Mouse (Mus musculus) G1E (cell line): ENCODE results near the gene Ecsit. TPM values are rescaled to one million over a fixed set of nuclear protein-coding genes. Genes with fewer than 3 reads are reported as not detected.

Source experiments
- ATAC-seq: 2 replicates; pipeline ENCODE4 v1.8.0; 2016; ENCODE audit warnings: mild to moderate bottlenecking; ENCODE audit not compliant: insufficient number of reproducible peaks, poor library complexity, low FRiP score, severe bottlenecking; ENCODE audit errors: extremely low read depth
- DNase-seq: peaks from one replicate; pipeline ENCODE4 v3.0.0; 2012; ENCODE audit warnings: low spot score
- H3K27me3 ChIP-seq: 2 replicates; pipeline ENCODE4 v1.6.1; 2012; ENCODE audit warnings: mild to moderate bottlenecking, low read length, inconsistent platforms; ENCODE audit not compliant: insufficient read depth
- H3K36me3 ChIP-seq: replicated peaks from 2 replicates; pipeline ENCODE3; 2012; ENCODE audit warnings: mild to moderate bottlenecking, inconsistent platforms
- H3K4me1 ChIP-seq: 2 replicates; pipeline ENCODE4 v1.6.1; 2012; ENCODE audit warnings: low read depth, low read length, inconsistent platforms, mixed read lengths; ENCODE audit not compliant: insufficient read depth
- H3K4me3 ChIP-seq: 2 replicates; pipeline ENCODE4 v1.5.1; 2012; ENCODE audit warnings: low read depth, mild to moderate bottlenecking, inconsistent platforms, low read length, moderate library complexity, mixed read lengths
- H3K9me3 ChIP-seq: replicated peaks from 2 replicates; pipeline ENCODE4 v1.6.1; 2012; ENCODE audit warnings: inconsistent platforms
- CTCF ChIP-seq: IDR thresholded peaks from 2 replicates; pipeline ENCODE4 v1.5.1; 2012; ENCODE audit warnings: low read depth, low read length, inconsistent platforms, mixed read lengths
- GATA1 ChIP-seq: IDR thresholded peaks from 2 replicates; pipeline ENCODE4 v1.6.1; 2012; ENCODE audit warnings: borderline replicate concordance, low read length, inconsistent platforms, mixed read lengths
- GATA2 ChIP-seq: IDR thresholded peaks from 2 replicates; pipeline ENCODE4 v1.6.1; 2012; ENCODE audit warnings: low read depth, low read length, inconsistent platforms, borderline replicate concordance
- POLR2AphosphoS5 ChIP-seq: IDR thresholded peaks from 2 replicates; pipeline ENCODE4 v1.6.1; 2012; ENCODE audit warnings: low read depth, low read length, inconsistent platforms; ENCODE audit not compliant: insufficient replicate concordance
- TAL1 ChIP-seq: conservative IDR thresholded peaks from 2 replicates; pipeline ENCODE4 v1.6.1; 2012; ENCODE audit warnings: low read depth, low read length, inconsistent platforms, mixed read lengths
- polyA plus RNA-seq: library from polyadenylated mRNA; stranded (reverse); fragments of >175 nt; gene quantifications from 2 replicates; pipeline ENCODE4 v1.2.3, GENCODE M21; 2012
- total RNA-seq, 2 experiments: library from RNA; stranded (forward) in 1 of 2; stranded (reverse) in 1 of 2; fragments of 200-1000 nt in 1 of 2; fragments of >200 nt in 1 of 2; fragmentation: Nextera tagmentation in 1 of 2; gene quantifications; 2 replicates each; pipeline ENCODE4 v1.2.3; 2014 to 2017

Gene Ecsit
- total and polyA plus RNA-seq, 3 experiments = 24.0 to 43.2 (median 25.4) TPM

DNA sequence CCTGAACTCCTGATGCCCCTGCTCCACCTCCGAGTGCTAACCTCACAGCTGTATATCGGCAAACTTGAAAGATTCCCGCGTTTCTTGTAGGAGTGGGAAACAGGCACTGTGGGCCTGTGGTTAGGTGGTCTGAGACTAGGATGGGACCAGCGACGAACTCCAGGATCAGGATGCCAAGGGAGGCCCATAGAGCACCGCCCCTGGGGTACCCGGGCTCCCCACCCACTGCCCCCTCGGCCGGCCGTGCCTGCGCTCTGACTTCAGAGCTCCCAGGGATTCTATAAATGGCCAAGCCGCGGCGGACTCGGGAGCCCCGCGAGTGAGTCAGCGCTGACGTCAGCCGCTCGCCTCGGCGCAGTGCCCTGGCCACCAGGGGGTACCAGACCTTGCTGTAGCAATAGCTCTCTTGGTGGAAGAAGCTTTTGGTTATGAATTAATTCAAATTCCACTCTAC is 10.6 kb upstream of the Ecsit start:
- DNase-seq = peak; percentile 76
- Histone ChIP-seq H3K9me3 (no peaks in the 10 kb centered on the region), H3K36me3 (no peaks in the 10 kb centered on the region), H3K27me3 (peaks cover 33% of the 10 kb centered on the region), H3K4me1 (peaks cover 26% of the 10 kb centered on the region), H3K4me3 (peak overlapping the region; percentile 65; the same call in 1 of the 2 replicates)
- TF ChIP-seq CTCF (0 out of 2 replicates have a peak, but pooled peaks have one; percentile 20), GATA2 (no peak), GATA1 (no peak), POLR2AphosphoS5 (no peak)
- no peak for ATAC-seq

DNA sequence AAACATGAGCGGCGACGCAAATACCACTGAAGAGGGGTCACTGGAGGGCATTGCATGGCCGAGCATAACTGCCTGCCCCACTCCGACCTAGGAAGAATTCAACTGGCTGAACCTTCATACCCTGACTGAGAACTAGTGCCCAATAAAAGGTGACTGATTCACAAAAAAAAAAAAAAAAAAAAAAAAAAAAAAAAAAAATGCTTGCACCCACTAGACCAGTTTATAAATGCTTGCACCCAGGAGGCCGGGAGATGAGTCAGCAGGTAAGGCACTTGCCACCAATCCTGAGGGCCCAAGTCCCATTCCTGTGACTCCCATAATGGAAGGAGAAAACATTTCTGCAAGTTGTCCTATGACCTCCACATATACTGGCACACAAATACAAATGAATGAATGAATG is 7.5 kb upstream of the Ecsit start:
- Histone ChIP-seq H3K9me3 (no peaks in the 10 kb centered on the region), H3K4me3 (no peak overlapping the region), H3K27me3 (peaks cover 5% of the 10 kb centered on the region), H3K4me1 (peaks cover 15% of the 10 kb centered on the region), H3K36me3 (no peaks in the 10 kb centered on the region)
- DNase-seq (no peak), ATAC-seq (no peak)
- no peak for TF ChIP-seq CTCF
- no peak for TF ChIP-seq GATA1
- no peak for TF ChIP-seq POLR2AphosphoS5
- TF ChIP-seq TAL1 = no peak
- no peak for TF ChIP-seq GATA2

DNA sequence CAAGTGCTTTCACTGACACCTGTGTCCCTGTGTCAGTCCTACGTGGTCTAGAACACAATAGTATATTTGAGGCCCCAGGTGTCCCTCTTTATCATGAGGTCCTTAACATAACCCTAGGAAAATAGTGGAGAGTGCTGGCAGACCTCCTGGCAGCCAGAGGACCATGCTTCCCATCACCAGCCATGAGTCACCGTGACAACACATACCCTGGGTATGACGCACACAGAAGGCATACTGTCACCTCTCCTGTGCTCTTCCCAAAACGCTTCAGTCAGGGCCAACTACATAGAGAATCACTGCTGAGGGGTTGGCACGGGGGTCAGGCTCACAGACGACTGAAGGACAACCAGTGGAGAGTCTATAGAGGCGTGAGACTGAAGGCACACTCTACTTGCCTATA is 4.7 kb upstream of the Ecsit start:
- Histone ChIP-seq H3K4me1 (peaks cover 16% of the 10 kb centered on the region), H3K4me3 (no peak overlapping the region), H3K9me3 (no peaks in the 10 kb centered on the region), H3K36me3 (no peaks in the 10 kb centered on the region), H3K27me3 (peaks cover 5% of the 10 kb centered on the region; the same call in 1 of the 2 replicates)
- ATAC-seq (no peak), DNase-seq (no peak)
- TF ChIP-seq GATA1 (no peak), POLR2AphosphoS5 (no peak), CTCF (no peak), GATA2 (no peak), TAL1 (no peak)

DNA sequence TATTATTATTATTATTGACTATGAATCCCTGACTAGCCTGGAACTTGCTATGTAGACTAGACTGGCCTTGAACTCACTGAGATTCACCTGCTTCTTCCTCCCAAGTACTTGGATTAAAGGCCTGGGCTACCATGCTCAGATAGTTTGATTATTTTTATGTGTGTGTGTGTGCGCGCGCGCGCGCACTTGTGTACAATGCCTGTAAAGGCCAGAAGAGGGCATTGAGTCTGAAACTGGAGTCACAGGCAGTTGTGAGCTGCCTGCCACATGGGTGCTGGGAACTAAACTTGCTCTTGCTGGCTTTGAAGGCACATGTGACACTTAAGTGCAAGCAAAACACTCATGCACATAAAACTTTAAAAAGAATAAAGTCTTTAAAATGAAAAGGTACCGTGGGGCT is 4.0 kb upstream of the Ecsit start:
- H3K27me3 ChIP-seq = peaks cover 5% of the 10 kb centered on the region; the same call in 1 of the 2 replicates
- H3K36me3 ChIP-seq = no peaks in the 10 kb centered on the region
- ATAC-seq (no peak), DNase-seq (no peak)
- H3K4me3 ChIP-seq = no peak overlapping the region
- no peaks in the 10 kb centered on the region for H3K9me3 ChIP-seq
- TF ChIP-seq GATA2 (no peak), CTCF (no peak), GATA1 (no peak), POLR2AphosphoS5 (no peak), TAL1 (no peak)
- peaks cover 19% of the 10 kb centered on the region for H3K4me1 ChIP-seq

DNA sequence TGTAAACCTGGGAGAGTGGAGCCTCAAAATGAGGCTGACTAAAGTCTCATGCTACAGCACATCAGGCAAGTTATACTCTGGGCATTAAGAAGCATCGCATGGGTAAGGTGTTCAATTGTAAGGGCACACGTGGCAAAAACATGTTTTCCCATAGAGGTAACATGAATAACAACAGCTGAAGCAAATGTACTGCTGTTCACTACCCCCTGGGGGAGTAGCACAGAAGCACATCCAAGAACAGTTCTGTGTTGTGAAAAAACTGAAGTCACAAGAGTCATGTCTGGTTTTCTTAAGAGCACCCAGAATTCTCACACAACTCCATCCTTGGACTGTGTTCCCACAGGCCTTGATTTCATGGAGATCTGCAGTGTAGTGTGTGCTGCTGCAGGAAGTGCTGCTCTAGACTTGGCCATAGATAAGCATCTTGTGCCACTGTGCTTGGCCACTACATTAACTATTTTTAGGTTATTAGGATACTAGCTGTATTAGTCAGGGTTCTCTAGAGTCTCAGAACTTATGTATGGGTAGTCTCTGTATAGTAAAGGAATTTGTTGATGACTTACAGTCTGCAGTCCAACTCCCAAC is 1.9 kb upstream of the Ecsit start:
- Histone ChIP-seq H3K4me3 (no peak overlapping the region), H3K36me3 (peaks cover 18% of the 10 kb centered on the region), H3K27me3 (no peaks in the 10 kb centered on the region), H3K4me1 (peaks cover 31% of the 10 kb centered on the region), H3K9me3 (no peaks in the 10 kb centered on the region)
- ATAC-seq (no peak), DNase-seq (no peak)
- TF ChIP-seq TAL1 (no peak), GATA2 (no peak), POLR2AphosphoS5 (no peak), GATA1 (no peak), CTCF (no peak)

DNA sequence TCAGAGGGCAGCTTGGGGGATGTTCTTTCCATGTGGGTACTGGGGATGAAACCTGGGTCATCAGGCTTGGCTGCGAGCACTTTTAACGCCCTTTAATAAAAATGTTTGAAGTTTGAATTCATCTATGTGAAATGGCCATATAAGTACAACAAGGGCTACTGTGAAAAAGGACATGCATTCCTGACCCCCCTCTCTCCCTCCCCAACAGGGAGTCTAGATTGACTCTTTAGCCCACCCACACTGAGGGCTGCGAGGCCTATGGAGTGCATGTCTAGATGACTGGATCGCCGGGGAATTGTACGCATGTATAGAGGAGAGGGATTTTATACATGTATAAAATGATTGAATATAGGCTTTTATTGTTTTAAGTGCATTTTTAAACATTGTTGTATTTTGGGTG is 774 bp upstream of the Ecsit start:
- TF ChIP-seq CTCF = no peak
- TF ChIP-seq GATA1 = no peak
- no peak for TF ChIP-seq POLR2AphosphoS5
- no peak for TF ChIP-seq TAL1
- no peak for TF ChIP-seq GATA2
- Histone ChIP-seq H3K4me3 (peak overlapping the region; percentile 93), H3K4me1 (peaks cover 31% of the 10 kb centered on the region), H3K27me3 (no peaks in the 10 kb centered on the region), H3K9me3 (no peaks in the 10 kb centered on the region), H3K36me3 (peaks cover 26% of the 10 kb centered on the region)
- ATAC-seq (no peak), DNase-seq (no peak)

DNA sequence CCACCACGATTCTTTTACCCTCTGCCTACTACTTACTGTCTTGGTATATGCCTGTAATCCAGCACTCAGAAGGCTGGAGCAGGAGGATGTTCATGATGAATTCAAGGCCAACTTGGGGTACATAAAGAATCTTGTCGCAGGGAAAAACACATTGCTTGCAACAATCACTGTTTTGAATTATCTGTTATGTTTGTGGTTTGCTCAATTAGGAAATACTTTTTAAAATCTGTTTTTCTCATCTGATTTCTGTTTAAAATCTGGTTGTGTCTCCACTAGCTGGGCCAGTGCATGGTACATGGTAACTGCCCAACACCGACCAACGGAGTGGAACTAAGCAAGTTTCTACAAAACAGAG is 594 bp downstream of the Ecsit start:
- peak overlapping the region; percentile 93 for H3K4me3 ChIP-seq
- H3K36me3 ChIP-seq = peaks cover 40% of the 10 kb centered on the region
- no peaks in the 10 kb centered on the region for H3K9me3 ChIP-seq
- H3K27me3 ChIP-seq = no peaks in the 10 kb centered on the region
- DNase-seq = no peak
- no peak for ATAC-seq
- no peak for TF ChIP-seq TAL1
- TF ChIP-seq GATA2 = no peak
- TF ChIP-seq GATA1 = no peak
- TF ChIP-seq CTCF = no peak
- TF ChIP-seq POLR2AphosphoS5 = no peak
- peaks cover 31% of the 10 kb centered on the region for H3K4me1 ChIP-seq
